Mouse (Mus musculus) megakaryocyte progenitor cell, adult 5-6 weeks (primary cell): Measurements from ENCODE around the gene Gm42878. TPM values are rescaled to one million over a fixed set of nuclear protein-coding genes. Genes with fewer than 3 reads are reported as not detected.

ENCODE experiments used
- ATAC-seq: replicated peaks from 2 replicates; pipeline ENCODE4 v1.8.0; 2016; ENCODE audit warnings: mild to moderate bottlenecking, moderate TSS enrichment, inconsistent platforms; ENCODE audit not compliant: poor library complexity
- total RNA-seq, 2 experiments: library from RNA; stranded (forward) in 1 of 2; stranded (reverse) in 1 of 2; fragments of 157-497, 149-512 nt in 1 of 2; fragments of 200-1000 nt in 1 of 2; gene quantifications; 2 replicates each; pipeline versions ENCODE4 v1.2.3 to v1.2.4; 2015 to 2017

The Gm42878 gene
- not detected in 2 replicates for total RNA-seq (2015)
- total RNA-seq (2017), result 0.08 TPM in 1 of 2 replicates, not detected in the other

DNA sequence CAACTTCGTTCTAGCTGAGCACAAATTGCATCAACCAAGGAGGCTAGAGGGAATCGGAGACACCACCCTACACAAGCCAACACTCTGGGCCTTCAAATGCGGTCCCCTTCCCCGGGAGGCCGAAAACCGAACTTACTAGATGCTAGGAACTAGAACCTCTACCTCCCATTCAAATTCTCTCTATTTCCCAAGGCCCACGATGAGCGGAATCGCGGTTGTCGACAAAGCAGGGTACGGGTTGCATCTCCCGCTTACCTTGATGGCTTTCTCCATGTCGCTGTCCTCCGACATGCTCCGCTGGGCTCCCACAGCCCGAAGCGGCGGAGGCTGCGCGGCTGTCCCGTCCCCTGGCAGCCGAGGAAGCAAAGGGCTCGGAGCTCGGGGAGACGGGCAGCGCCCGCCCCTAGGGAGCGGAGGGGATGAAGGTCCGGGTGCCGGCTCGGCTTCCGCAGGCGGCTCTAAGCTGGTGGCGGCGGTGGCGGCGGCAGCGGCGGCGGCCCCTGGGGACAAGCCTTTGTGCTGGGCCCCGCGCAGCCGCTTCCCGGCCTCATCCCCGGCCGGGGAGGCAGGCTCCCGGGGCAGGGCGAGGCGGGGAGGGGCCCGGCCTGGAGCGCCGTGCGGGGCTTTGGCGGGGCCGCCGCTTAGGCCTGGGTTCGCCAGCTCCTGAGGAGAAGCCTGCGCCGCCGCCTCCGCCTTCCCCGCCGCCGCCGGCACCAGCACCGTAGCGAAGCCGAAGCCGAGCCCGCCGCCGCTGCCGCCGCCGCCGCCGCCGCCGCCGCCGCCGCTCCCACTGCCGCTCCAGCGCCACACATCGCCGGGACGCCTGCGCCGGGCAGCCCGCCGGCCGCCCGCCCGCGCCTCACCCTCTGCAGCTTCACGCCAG is at the start of gene Gm42878, which contains the start of gene Adam1a:
Gene Gm42878, minus strand, starts transcription at position 573 of the 883 bp plus-strand sequence.
Gene Adam1a, minus strand, starts transcription at position 573 of the 883 bp plus-strand sequence.
- 0 out of 2 replicates have a peak, but pooled peaks have one; percentile 12 for ATAC-seq

GRCm38 (mm10) chr5:121594714-121595313 is 49.5 kb upstream of the Gm42878 start:
- ATAC-seq, result no peak

DNA sequence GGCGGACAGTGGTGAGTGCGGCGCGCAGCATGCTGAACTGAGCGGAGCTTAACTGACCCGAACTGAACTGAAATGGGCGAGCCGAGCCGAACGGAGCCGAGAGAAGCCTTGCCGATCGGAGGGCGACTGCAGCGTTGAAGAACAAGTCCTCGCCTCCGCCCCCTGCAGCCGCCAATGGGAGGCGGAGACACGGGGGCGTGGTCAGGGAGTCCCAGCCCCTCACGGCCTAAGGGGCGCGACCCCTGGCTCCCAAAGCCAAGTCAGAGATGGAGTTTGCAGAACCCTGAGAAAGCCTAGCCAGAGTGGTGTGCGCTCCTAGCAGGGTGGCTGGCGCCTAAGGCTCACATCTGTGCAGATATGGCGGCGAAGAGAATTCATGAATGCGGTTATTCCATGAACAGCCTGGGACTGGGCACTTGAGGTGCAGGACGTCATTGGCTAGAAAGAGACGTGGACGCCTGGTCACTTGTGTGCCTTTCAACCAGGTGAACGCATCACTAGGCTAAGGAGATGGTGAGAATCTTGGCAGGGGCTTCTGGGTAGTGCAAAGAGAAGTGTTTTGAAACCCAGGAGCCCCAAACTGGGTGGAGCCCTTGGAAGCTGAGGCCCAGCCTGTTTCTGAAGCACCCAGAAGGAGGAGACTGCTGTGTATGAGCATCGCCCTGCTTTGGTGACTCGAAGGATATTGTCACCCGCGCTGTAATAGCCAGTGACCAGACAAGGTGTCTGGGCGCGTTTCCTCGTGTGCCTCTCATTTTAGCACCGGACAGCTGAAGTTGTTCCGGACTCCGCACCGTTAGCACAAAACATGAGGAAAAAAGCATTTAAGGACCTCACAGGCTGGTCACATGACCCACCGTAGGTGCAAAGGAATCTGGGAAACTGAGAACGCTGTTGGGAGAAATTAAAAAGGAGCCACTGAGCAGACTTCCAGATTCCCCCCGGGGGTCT is 48.4 kb upstream of the Gm42878 start, which contains the start of gene Aldh2:
Gene Aldh2, minus strand, starts transcription at position 374 of the 951 bp plus-strand sequence.
- ATAC-seq, result peak; percentile 84

DNA sequence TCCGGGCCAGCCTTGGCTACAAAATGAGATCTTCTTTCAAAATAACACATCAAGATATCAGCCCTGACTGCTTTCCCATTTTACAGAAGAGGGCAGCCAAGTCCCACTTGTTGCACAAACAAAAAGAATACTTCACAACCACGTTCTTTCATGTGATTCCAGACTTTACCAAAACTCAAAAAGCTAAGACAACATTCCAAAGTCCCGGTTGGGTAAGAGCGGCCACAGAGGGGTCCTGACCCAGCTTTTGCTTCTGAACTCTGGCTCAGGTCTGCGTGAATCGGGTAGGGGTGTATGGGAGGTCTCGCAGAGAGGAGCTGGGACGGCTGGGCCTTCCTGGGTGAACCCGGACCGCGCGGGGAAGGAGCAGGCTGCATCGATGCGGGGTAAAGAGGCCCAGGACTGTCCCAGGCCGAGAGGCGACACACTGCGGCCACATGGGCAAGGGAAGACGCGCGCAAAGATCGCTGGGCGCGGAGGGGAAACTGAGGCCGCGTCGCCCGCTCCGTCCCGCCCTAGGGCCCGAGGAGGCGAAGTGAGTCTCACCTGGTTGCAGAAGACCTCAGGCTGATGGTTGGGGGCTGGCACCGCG is 47.6 kb upstream of the Gm42878 start:
- no peak for ATAC-seq

DNA sequence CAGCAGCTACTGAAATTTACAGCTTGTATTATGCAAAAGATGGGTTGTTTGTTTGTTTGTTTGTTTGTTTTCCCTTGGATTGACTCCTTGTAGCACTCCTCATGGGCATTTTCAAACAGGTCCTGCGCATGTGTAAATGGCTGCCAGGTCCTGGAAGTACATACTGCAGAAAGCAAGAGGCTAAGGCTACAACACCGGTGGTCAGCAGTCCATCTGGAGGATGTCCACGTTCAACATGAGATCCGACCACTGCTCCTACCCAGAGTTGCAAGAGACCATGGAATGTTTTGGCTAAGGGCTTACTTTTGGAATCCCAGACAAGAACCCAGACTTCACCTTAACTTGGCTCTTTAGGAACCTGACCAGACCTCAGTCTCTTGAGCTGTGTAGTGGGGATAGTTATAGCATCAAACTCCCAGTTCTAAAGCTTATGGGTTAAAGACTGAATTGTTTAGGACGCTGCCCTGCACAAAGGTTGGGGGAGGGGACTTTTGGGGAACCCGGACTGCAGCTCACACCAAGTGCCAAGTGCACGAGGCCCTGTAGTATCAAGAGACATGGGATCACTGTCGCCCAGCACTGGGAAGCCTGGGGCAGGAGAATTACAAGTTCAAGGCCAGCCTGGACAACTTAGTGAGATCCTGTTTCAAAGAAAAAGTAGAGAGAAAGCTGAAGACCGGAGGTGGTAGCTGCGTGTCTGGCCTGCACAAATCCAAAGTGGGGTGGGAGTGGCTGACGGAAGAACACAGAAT is 47.0 kb upstream of the Gm42878 start:
- no peak for ATAC-seq

- ATAC-seq, result no peak
Measured at GRCm38 (mm10) chr5:121591417-121592063, 46.3 kb upstream of the Gm42878 start.

GRCm38 (mm10) chr5:121589928-121590327 is 44.6 kb upstream of the Gm42878 start:
- ATAC-seq, result no peak

- ATAC-seq, result peak; percentile 59
Measured at GRCm38 (mm10) chr5:121586400-121587039, 41.2 kb upstream of the Gm42878 start.

DNA sequence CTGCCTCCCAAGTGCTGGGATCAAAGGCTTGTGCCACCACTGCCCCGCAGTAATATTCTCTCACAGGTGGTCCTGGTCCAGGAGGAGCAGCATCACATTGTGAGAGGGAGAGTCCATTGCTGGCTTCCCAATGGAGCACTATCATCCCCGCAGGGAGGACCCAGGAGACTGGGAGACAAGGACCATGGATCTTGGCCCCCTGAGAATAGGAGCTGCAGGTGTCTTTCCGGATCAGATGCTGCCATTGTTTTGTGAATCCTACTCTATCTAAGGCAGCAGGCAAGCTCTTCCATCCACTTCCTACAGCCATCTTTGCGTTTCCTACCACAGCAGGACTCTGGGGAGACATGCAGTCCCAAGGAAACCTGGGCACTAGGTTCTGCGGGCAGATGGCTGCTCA is 40.4 kb upstream of the Gm42878 start:
- ATAC-seq, result no peak

DNA sequence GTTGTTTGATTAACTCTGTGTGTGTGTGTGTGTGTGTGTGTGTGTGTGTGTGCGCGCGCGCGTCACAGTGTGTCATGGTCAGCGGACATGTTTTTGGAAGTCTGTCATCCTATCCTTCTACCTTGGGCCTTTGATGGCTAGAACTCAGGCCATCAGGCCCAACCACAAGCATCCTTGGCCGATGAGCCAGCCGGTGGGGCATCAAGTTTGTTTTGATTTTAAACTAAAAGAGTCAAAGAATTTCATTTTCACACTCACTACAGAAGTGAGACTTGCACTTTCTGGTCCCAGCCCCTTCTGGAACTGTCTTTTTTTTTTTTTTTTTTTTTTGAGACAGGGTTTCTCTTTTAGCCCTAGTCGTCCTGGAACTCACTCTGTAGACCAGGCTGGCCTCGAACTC is 39.7 kb upstream of the Gm42878 start:
- no peak for ATAC-seq

GRCm38 (mm10) chr5:121583765-121584501 is 38.7 kb upstream of the Gm42878 start:
- peak; percentile 85 for ATAC-seq

DNA sequence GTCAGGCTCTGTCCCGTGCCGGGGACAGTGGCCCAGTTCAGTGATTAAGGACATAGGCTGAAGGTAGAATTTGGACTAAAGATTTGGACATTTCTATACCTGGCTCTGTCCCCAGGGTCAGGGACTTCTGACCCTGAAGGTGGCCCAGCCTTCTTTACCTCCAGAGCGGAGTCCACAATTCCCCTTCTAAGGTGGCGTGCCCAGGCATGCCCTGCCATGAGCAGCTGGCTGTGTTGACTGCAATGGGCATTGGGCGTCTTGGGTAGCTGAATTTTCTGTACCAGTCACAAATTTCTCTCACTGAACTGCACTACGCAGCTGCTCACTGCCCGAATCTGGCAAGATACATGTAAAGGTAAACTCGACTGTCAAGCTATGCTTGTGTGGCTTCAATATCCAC is 36.7 kb upstream of the Gm42878 start:
- no peak for ATAC-seq

DNA sequence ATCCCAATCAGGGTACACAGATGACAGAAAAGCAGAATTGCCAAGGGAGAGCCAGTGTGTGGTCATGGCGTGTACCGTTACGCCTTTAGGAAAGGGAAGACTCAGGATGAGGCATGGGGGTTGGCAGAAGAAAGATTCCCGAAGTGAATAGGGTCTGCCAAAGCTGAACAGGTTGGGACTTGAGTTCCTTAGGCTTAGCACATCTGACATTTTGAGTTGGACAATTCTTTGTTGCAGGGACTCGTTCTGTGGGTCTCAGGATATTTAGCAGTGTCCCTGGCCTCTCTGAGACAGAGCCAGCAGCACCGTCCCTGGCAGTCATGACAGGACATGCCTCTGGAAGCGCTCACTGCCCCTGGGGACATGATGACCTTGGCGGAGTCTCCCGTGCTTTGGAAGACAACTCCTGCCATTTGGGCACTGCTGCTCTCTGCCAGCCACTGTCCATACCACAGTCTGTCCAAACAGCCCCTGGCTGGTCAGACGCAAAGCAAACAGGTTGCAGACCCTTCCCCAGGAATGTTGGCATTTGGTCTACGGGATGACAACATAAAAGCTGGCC is 31.7 kb upstream of the Gm42878 start:
- ATAC-seq, result no peak

GRCm38 (mm10) chr5:121575867-121576266 is 30.6 kb upstream of the Gm42878 start:
- no peak for ATAC-seq

GRCm38 (mm10) chr5:121574145-121574544 is 28.9 kb upstream of the Gm42878 start:
- no peak for ATAC-seq

DNA sequence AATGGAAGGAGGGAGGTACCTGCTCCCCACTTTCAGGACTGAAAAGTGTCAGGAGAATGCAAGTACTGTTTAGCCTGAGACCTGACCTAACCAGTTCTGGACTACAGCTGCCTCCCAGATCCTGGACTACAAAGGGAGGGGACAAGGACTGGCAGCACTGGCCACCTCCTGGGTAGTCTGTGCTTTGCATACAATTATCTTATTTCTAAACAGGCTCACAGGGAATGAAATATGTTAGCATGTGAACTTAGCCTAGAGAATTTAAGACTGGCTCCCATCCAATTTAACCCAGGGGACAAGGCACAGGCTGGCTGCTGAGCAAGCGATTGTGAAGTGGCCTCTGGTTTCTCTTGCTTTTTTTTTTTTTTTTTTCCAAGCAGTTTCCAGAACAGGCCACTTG is 25.5 kb upstream of the Gm42878 start:
- no peak for ATAC-seq

DNA sequence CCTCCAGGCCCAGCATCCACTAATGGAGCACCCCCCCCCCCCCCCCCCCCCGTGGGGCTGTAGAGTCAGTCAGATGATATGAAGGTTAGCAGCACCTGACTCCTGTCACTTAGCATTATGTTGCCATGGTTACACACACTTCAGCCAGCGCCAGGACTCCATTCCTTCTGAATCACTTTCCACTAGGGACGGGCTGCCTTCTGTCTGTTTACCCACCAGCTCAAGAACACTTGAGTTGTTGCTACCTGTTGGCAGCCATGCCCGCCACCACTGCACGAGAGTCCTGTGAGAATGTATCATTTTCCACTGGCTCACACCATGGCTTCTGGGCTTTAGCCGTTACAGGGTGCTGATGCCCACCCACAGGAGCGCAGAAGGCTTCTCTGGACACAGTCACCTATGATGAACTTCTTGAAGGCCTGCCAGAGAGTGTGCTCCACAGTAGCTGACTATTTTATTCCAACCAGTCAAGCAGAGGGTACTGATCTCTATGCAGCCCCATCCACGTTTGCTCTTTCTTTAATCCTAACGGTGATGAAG is 24.7 kb upstream of the Gm42878 start:
- no peak for ATAC-seq
